Mouse (Mus musculus) limb, embryonic 13.5 days (tissue): Measurements from ENCODE around the gene Raver2. TPM values are rescaled to one million over a fixed set of nuclear protein-coding genes. Genes with fewer than 3 reads are reported as not detected.

Experiments used
- ATAC-seq: fragments of 200-750 bp; cut with Nextera tagmentation; 2 replicates; pipeline ENCODE4 v1.8.0; 2017; ENCODE audit warnings: low read depth, moderate number of reproducible peaks, moderate TSS enrichment; ENCODE audit not compliant: low FRiP score
- H3K27ac ChIP-seq: fragments of 300-500 bp; sonication (generic); 2 replicates; pipeline ENCODE4 v1.5.1; 2015; ENCODE audit warnings: inconsistent platforms, mild to moderate bottlenecking, moderate library complexity
- H3K27me3 ChIP-seq: fragments of 300-500 bp; sonication (generic); 2 replicates; pipeline ENCODE4 v1.6.1; 2015; ENCODE audit warnings: mild to moderate bottlenecking, inconsistent platforms
- H3K36me3 ChIP-seq: fragments of 300-500 bp; sonication (generic); 2 replicates; pipeline ENCODE4 v1.6.1; 2015; ENCODE audit warnings: inconsistent platforms, mild to moderate bottlenecking, moderate library complexity
- H3K4me1 ChIP-seq: fragments of 300-500 bp; sonication (generic); 2 replicates; pipeline ENCODE4 v1.6.1; 2015; ENCODE audit warnings: inconsistent platforms
- H3K4me2 ChIP-seq: fragments of 300-500 bp; sonication (generic); replicated peaks from 2 replicates; pipeline ENCODE4 v1.6.1; 2015; ENCODE audit warnings: inconsistent platforms, mild to moderate bottlenecking, moderate library complexity
- H3K4me3 ChIP-seq: fragments of 300-500 bp; sonication (generic); 2 replicates; pipeline ENCODE4 v1.5.1; 2015; ENCODE audit warnings: moderate library complexity, mild to moderate bottlenecking, inconsistent platforms
- H3K9ac ChIP-seq: fragments of 300-500 bp; sonication (generic); 2 replicates; pipeline ENCODE4 v1.6.1; 2015; ENCODE audit warnings: mild to moderate bottlenecking, inconsistent platforms
- H3K9me3 ChIP-seq: fragments of 300-500 bp; sonication (generic); 2 replicates; pipeline ENCODE4 v1.6.1; 2016; ENCODE audit warnings: inconsistent platforms
- WGBS: fragments of 180-500 bp; shearing (Covaris S2); methylation state at CpG from one replicate; pipeline ENCODE4 v1.1.7; 2015; 5-methylcytosine and 5-hydroxymethylcytosine counted together
- polyA plus RNA-seq: library from polyadenylated mRNA; unstranded; fragments of >200 nt; fragmentation: Nextera tagmentation; extraction: Ambion mirVana; gene quantifications from 2 replicates; pipeline ENCODE4 v1.2.1, GENCODE M21; 2015

The Raver2 gene
- polyA plus RNA-seq, 1 experiment from 2014 or later, result 14.3 TPM

- WGBS, result 54% methylated on average over 8 of the region's 8 CpGs
- Histone ChIP-seq H3K4me1 (0 out of 2 replicates have a peak, but pooled peaks cover 5% of the 10 kb centered on the region), H3K4me3 (no peak overlapping the region), H3K36me3 (peaks cover 32% of the 10 kb centered on the region), H3K27me3 (no peaks in the 10 kb centered on the region), H3K27ac (no peak overlapping the region), H3K4me2 (no peak overlapping the region), H3K9ac (no peak overlapping the region), H3K9me3 (no peaks in the 10 kb centered on the region)
- peak; percentile 72; the same call in 1 of the 2 replicates for ATAC-seq
Observed at GRCm38 (mm10) chr4:101135013-101135412, 66.2 kb downstream of the Raver2 start.

GRCm38 (mm10) chr4:101135909-101136308 lies 67.1 kb downstream of the Raver2 start:
- ATAC-seq, result no peak
- WGBS, result 95% methylated on average over 14 of the region's 14 CpGs

GRCm38 (mm10) chr4:101137975-101138374 lies 69.2 kb downstream of the Raver2 start:
- 0 out of 2 replicates have a peak, but pooled peaks cover 18% of the 10 kb centered on the region for H3K36me3 ChIP-seq
- ATAC-seq, result no peak
- H3K4me2 ChIP-seq, result no peak overlapping the region
- H3K4me1 ChIP-seq, result peaks cover 17% of the 10 kb centered on the region
- no peaks in the 10 kb centered on the region for H3K27me3 ChIP-seq
- 59% methylated on average over 11 of the region's 11 CpGs for WGBS
- no peaks in the 10 kb centered on the region for H3K9me3 ChIP-seq
- no peak overlapping the region for H3K27ac ChIP-seq
- H3K9ac ChIP-seq, result no peak overlapping the region
- H3K4me3 ChIP-seq, result no peak overlapping the region

More at GRCm38 (mm10) chr4:101135909-101136308, 67.1 kb downstream of the Raver2 start:
- Histone ChIP-seq H3K27me3 (no peaks in the 10 kb centered on the region), H3K9me3 (no peaks in the 10 kb centered on the region), H3K4me3 (no peak overlapping the region), H3K4me1 (0 out of 2 replicates have a peak, but pooled peaks cover 5% of the 10 kb centered on the region), H3K36me3 (peaks cover 25% of the 10 kb centered on the region), H3K9ac (no peak overlapping the region), H3K4me2 (no peak overlapping the region), H3K27ac (no peak overlapping the region)

- WGBS, result 62% methylated on average over 5 of the region's 5 CpGs
- Histone ChIP-seq H3K4me3 (no peak overlapping the region), H3K9me3 (no peaks in the 10 kb centered on the region), H3K27me3 (no peaks in the 10 kb centered on the region), H3K27ac (no peak overlapping the region), H3K4me2 (no peak overlapping the region), H3K36me3 (0 out of 2 replicates have a peak, but pooled peaks cover 8% of the 10 kb centered on the region), H3K4me1 (peaks cover 13% of the 10 kb centered on the region), H3K9ac (no peak overlapping the region)
- ATAC-seq, result no peak
Observed at GRCm38 (mm10) chr4:101141768-101142167, 73.0 kb downstream of the Raver2 start.

- ATAC-seq, result no peak
- no peak overlapping the region for H3K9ac ChIP-seq
- H3K27me3 ChIP-seq, result no peaks in the 10 kb centered on the region
- peaks cover 26% of the 10 kb centered on the region for H3K36me3 ChIP-seq
- peaks cover 13% of the 10 kb centered on the region for H3K4me1 ChIP-seq
- H3K27ac ChIP-seq, result no peak overlapping the region
- no peak overlapping the region for H3K4me2 ChIP-seq
- H3K9me3 ChIP-seq, result no peaks in the 10 kb centered on the region
- WGBS, result 77% methylated on average over 4 of the region's 4 CpGs
- no peak overlapping the region for H3K4me3 ChIP-seq
Observed at GRCm38 (mm10) chr4:101143901-101144300, 75.1 kb downstream of the Raver2 start.

GRCm38 (mm10) chr4:101144361-101144760 lies 75.6 kb downstream of the Raver2 start:
- Histone ChIP-seq H3K4me2 (no peak overlapping the region), H3K9me3 (no peaks in the 10 kb centered on the region), H3K27ac (no peak overlapping the region), H3K27me3 (no peaks in the 10 kb centered on the region), H3K36me3 (peaks cover 23% of the 10 kb centered on the region), H3K4me1 (peaks cover 13% of the 10 kb centered on the region), H3K9ac (no peak overlapping the region), H3K4me3 (no peak overlapping the region)
- no peak for ATAC-seq
- 66% methylated on average over 4 of the region's 4 CpGs for WGBS

GRCm38 (mm10) chr4:101144790-101145189 lies 76.0 kb downstream of the Raver2 start:
- Histone ChIP-seq H3K9ac (no peak overlapping the region), H3K9me3 (no peaks in the 10 kb centered on the region), H3K27ac (no peak overlapping the region), H3K36me3 (peaks cover 23% of the 10 kb centered on the region), H3K4me1 (peaks cover 13% of the 10 kb centered on the region), H3K4me2 (no peak overlapping the region), H3K4me3 (no peak overlapping the region), H3K27me3 (no peaks in the 10 kb centered on the region)
- ATAC-seq, result no peak
- WGBS, result 89% methylated on average over 7 of the region's 7 CpGs

GRCm38 (mm10) chr4:101146047-101146745 lies 77.4 kb downstream of the Raver2 start:
- WGBS, result 32% methylated on average over 9 of the region's 9 CpGs
- Histone ChIP-seq H3K27ac (no peak overlapping the region), H3K4me1 (peaks cover 13% of the 10 kb centered on the region), H3K27me3 (no peaks in the 10 kb centered on the region), H3K4me3 (no peak overlapping the region), H3K9ac (no peak overlapping the region; the same call in 1 of the 2 replicates), H3K4me2 (0 out of 2 replicates have a peak overlapping the region, but pooled peaks have one; percentile 15), H3K36me3 (peaks cover 37% of the 10 kb centered on the region), H3K9me3 (no peaks in the 10 kb centered on the region)
- peak; percentile 38 for ATAC-seq

- ATAC-seq, result no peak
- Histone ChIP-seq H3K4me3 (no peak overlapping the region), H3K36me3 (peaks cover 44% of the 10 kb centered on the region), H3K27ac (no peak overlapping the region), H3K4me1 (peaks cover 9% of the 10 kb centered on the region), H3K27me3 (no peaks in the 10 kb centered on the region), H3K9ac (no peak overlapping the region), H3K4me2 (no peak overlapping the region), H3K9me3 (no peaks in the 10 kb centered on the region)
- WGBS, result 91% methylated on average over 11 of the region's 11 CpGs
Observed at GRCm38 (mm10) chr4:101146891-101147655, 78.3 kb downstream of the Raver2 start.

- Histone ChIP-seq H3K4me1 (peaks cover 15% of the 10 kb centered on the region), H3K9me3 (no peaks in the 10 kb centered on the region), H3K36me3 (peaks cover 84% of the 10 kb centered on the region), H3K27me3 (no peaks in the 10 kb centered on the region), H3K27ac (no peak overlapping the region), H3K4me2 (no peak overlapping the region), H3K4me3 (no peak overlapping the region), H3K9ac (no peak overlapping the region)
- 82% methylated on average over 4 of the region's 4 CpGs for WGBS
- no peak for ATAC-seq
Observed at GRCm38 (mm10) chr4:101155541-101155940, 86.8 kb downstream of the Raver2 start.

GRCm38 (mm10) chr4:101157476-101157875 lies 88.7 kb downstream of the Raver2 start:
- no peak for ATAC-seq
- Histone ChIP-seq H3K9ac (no peak overlapping the region), H3K4me3 (no peak overlapping the region), H3K4me2 (no peak overlapping the region), H3K9me3 (no peaks in the 10 kb centered on the region), H3K4me1 (peaks cover 15% of the 10 kb centered on the region), H3K36me3 (peaks cover 85% of the 10 kb centered on the region), H3K27ac (no peak overlapping the region), H3K27me3 (no peaks in the 10 kb centered on the region)
- 88% methylated on average over 5 of the region's 5 CpGs for WGBS

GRCm38 (mm10) chr4:101158282-101158681 lies 89.5 kb downstream of the Raver2 start:
- H3K9me3 ChIP-seq, result no peaks in the 10 kb centered on the region
- ATAC-seq, result no peak
- H3K4me1 ChIP-seq, result peaks cover 15% of the 10 kb centered on the region
- no peaks in the 10 kb centered on the region for H3K27me3 ChIP-seq
- WGBS, result 93% methylated on average over 6 of the region's 6 CpGs
- H3K4me3 ChIP-seq, result no peak overlapping the region
- H3K4me2 ChIP-seq, result no peak overlapping the region
- H3K27ac ChIP-seq, result no peak overlapping the region
- no peak overlapping the region for H3K9ac ChIP-seq
- H3K36me3 ChIP-seq, result peaks cover 86% of the 10 kb centered on the region
